Mouse (Mus musculus) ES-Bruce4 (cell line): Measurements from ENCODE around the gene Ncf1. TPM values are rescaled to one million over a fixed set of nuclear protein-coding genes. Genes with fewer than 3 reads are reported as not detected.

Experiments used
- H3K27ac ChIP-seq: 2 replicates; pipeline ENCODE4 v1.5.1; 2012; ENCODE audit warnings: low read length, inconsistent platforms; ENCODE audit not compliant: insufficient read depth
- H3K27me3 ChIP-seq: 2 replicates; pipeline ENCODE4 v1.6.1; 2012; ENCODE audit warnings: mild to moderate bottlenecking, low read length, inconsistent platforms; ENCODE audit not compliant: control insufficient read depth, poor library complexity, insufficient read depth, severe bottlenecking
- H3K36me3 ChIP-seq: 2 replicates; pipeline ENCODE4 v1.6.1; 2012; ENCODE audit warnings: inconsistent platforms, mild to moderate bottlenecking, low read length, moderate library complexity; ENCODE audit not compliant: control insufficient read depth, poor library complexity, insufficient read depth, severe bottlenecking
- H3K4me1 ChIP-seq: one replicate; pipeline ENCODE4 v1.8.1; 2011; ENCODE audit warnings: low read length; ENCODE audit not compliant: control insufficient read depth, insufficient read depth
- H3K4me3 ChIP-seq: 2 replicates; pipeline ENCODE4 v1.5.1; 2011; ENCODE audit warnings: low read depth, mild to moderate bottlenecking, low read length
- H3K9ac ChIP-seq: 2 replicates; pipeline ENCODE4 v1.6.1; 2012; ENCODE audit warnings: low read depth, mild to moderate bottlenecking, inconsistent platforms; ENCODE audit not compliant: poor library complexity, severe bottlenecking
- H3K9me3 ChIP-seq: replicated peaks from 2 replicates; pipeline ENCODE4 v1.6.1; 2012; ENCODE audit warnings: mild to moderate bottlenecking, low read length, inconsistent platforms; ENCODE audit not compliant: control insufficient read depth, poor library complexity, insufficient read depth, severe bottlenecking
- CTCF ChIP-seq: IDR thresholded peaks from one replicate; pipeline ENCODE4 v1.8.1; 2011; ENCODE audit warnings: low read depth, low read length
- EP300 ChIP-seq: IDR thresholded peaks from 2 replicates; pipeline ENCODE4 v1.6.1; 2011; ENCODE audit warnings: low read depth, low read length; ENCODE audit not compliant: insufficient read depth
- POLR2A ChIP-seq: IDR thresholded peaks from one replicate; pipeline ENCODE4 v1.8.1; 2011; ENCODE audit warnings: low read length; ENCODE audit not compliant: insufficient read depth
- polyA plus RNA-seq: library from polyadenylated mRNA; stranded (reverse); fragments of >200 nt; gene quantifications from 2 replicates; pipeline ENCODE4 v1.2.4, GENCODE M21; 2011; ENCODE audit warnings: low read depth; ENCODE audit not compliant: missing spikeins, insufficient read depth, insufficient read length

The Ncf1 gene
- polyA plus RNA-seq, 1 experiment, result not detected

DNA sequence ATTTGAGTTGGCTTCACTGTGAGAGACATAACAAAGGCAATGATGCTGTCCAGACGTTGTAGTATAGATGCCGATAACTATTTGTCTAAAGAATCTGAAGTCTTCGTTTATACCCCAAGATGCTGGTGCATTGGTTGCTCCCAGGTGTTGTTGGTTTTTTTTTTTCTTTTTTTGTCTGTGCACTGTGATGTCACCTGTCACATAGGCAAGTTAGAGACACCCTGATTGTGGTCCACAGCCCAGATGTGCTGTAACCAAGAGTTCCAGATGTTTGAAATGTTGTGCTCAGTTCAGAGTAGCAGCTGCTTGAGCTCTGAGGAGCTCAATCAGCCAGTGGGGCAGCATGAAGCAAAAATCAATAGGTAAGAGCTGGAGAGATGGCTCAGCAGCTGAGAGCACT lies 43.4 kb downstream of the Ncf1 start:
- Histone ChIP-seq H3K4me3 (no peak overlapping the region), H3K9ac (no peak overlapping the region), H3K27ac (no peak overlapping the region), H3K36me3 (no peaks in the 10 kb centered on the region), H3K4me1 (no peaks in the 10 kb centered on the region), H3K27me3 (no peaks in the 10 kb centered on the region), H3K9me3 (no peaks in the 10 kb centered on the region)
- TF ChIP-seq POLR2A, result no peak
- no peak for TF ChIP-seq CTCF
- no peak for TF ChIP-seq EP300

GRCm38 (mm10) chr5:134183880-134184808 lies 45.3 kb downstream of the Ncf1 start, which contains the start of gene Gtf2ird2:
Gene Gtf2ird2, plus strand, starts transcription at chr5:134184019.
- Histone ChIP-seq H3K4me3 (peak within 1 kb of the TSS; percentile 84), H3K4me1 (no peaks in the 10 kb centered on the region), H3K9me3 (no peaks in the 10 kb centered on the region), H3K9ac (peak within 1 kb of the TSS; percentile 92), H3K27ac (peak within 1 kb of the TSS; percentile 78), H3K36me3 (no peaks in the 10 kb centered on the region), H3K27me3 (no peaks in the 10 kb centered on the region)
- TF ChIP-seq POLR2A (peak; percentile 48), CTCF (no peak)

DNA sequence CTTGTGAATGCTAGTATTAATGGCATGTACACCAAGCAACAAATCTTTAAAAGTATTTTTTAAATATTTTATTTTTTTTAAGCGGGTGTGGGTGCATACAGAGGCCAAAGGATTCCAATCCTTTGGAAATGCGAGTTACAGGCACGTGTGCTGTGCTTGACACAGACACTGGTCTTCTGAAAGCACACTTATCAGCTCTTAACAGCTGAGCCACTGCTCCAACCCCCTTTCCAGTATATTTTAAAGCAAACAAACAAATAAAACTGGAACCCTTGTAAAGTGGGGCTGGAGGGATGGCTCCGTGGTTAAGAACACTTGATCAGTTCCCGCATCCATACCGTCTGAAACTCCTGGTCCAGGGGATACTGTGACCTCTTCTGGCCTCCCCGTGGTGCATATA lies 46.3 kb downstream of the Ncf1 start:
- H3K27me3 ChIP-seq, result no peaks in the 10 kb centered on the region
- peak overlapping the region; percentile 84 for H3K4me3 ChIP-seq
- H3K9me3 ChIP-seq, result no peaks in the 10 kb centered on the region
- H3K9ac ChIP-seq, result peak overlapping the region; percentile 92
- TF ChIP-seq EP300 (no peak), POLR2A (no peak), CTCF (no peak)
- peak overlapping the region; percentile 78 for H3K27ac ChIP-seq
- H3K4me1 ChIP-seq, result no peaks in the 10 kb centered on the region
- no peaks in the 10 kb centered on the region for H3K36me3 ChIP-seq

DNA sequence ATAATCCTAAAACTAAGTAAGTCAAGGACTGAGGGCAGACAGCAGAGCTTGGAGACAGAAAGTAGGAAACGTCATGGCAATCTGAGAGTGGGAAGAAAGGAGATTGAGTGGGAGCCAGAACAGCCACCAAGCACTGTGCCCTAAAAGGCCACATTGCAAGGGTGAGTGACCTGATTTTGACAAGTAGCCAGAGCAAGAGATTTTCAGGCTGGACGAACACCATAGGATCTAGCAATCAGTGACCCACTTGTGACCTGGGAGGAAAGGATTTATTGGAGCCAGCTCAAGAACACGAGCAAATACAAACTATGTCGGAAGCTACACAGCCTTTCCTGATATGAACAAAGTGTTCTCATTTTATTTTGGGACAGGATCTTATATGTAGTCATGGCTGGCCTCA lies 46.7 kb downstream of the Ncf1 start:
- Histone ChIP-seq H3K27ac (peak overlapping the region; percentile 41), H3K9me3 (no peaks in the 10 kb centered on the region), H3K9ac (peak overlapping the region; percentile 92), H3K4me1 (no peaks in the 10 kb centered on the region), H3K27me3 (no peaks in the 10 kb centered on the region), H3K36me3 (no peaks in the 10 kb centered on the region), H3K4me3 (peak overlapping the region; percentile 34)
- no peak for TF ChIP-seq POLR2A
- TF ChIP-seq EP300, result no peak
- TF ChIP-seq CTCF, result no peak

GRCm38 (mm10) chr5:134182172-134182571 lies 47.3 kb downstream of the Ncf1 start:
- H3K4me1 ChIP-seq, result no peaks in the 10 kb centered on the region
- H3K36me3 ChIP-seq, result no peaks in the 10 kb centered on the region
- peak overlapping the region; percentile 87 for H3K27ac ChIP-seq
- H3K4me3 ChIP-seq, result peak overlapping the region; percentile 21
- no peaks in the 10 kb centered on the region for H3K27me3 ChIP-seq
- peak overlapping the region; percentile 92 for H3K9ac ChIP-seq
- no peaks in the 10 kb centered on the region for H3K9me3 ChIP-seq
- TF ChIP-seq CTCF, result no peak
- TF ChIP-seq POLR2A, result no peak
- no peak for TF ChIP-seq EP300

DNA sequence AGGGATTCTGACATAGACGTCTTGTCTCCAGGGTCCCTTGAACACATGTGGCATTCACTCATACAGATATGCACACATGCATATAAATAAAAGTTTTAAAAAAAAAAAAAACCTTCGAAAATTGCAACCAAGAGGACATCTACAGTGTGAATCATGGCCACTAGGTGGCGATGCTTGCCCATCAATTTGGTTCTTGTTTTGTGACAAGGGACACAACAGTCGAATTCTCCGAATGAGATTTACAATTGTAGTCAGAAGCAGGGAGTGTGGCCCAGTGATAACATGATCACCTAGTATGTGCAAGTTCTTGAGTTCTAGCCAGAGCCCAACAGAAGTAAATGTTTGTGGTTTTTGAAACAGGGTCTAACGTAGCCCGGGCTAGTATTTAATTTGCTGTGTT lies 49.6 kb downstream of the Ncf1 start:
- Histone ChIP-seq H3K9ac (no peak overlapping the region), H3K27me3 (no peaks in the 10 kb centered on the region), H3K4me3 (no peak overlapping the region), H3K36me3 (no peaks in the 10 kb centered on the region), H3K4me1 (no peaks in the 10 kb centered on the region), H3K27ac (no peak overlapping the region; the same call in 1 of the 2 replicates), H3K9me3 (no peaks in the 10 kb centered on the region)
- TF ChIP-seq CTCF (peak; percentile 10), EP300 (no peak)
